Mouse (Mus musculus) mesoderm, embryonic 11.5 days (tissue): ENCODE measurements around the gene Ceacam14.

Experiments
- DNase-seq: peaks from one replicate; pipeline ENCODE4 v3.0.0-alpha.2; 2012; ENCODE audit warnings: low read depth, low spot score

The Ceacam14 gene

GRCm38 (mm10) chr7:17812333-17812732, at the start of gene Ceacam14:
Gene Ceacam14, plus strand, starts transcription at chr7:17812633.
- DNase-seq: no peak
